Mouse (Mus musculus) liver, adult 2 months (tissue): ENCODE data around the gene Slco2a1. TPM values are rescaled to one million over a fixed set of nuclear protein-coding genes. Genes with fewer than 3 reads are reported as not detected.

Experiments used
- DNase-seq: peaks from one replicate; pipeline ENCODE4 v3.0.0-alpha.2; 2011; ENCODE audit warnings: low read depth, low spot score; ENCODE audit errors: extremely low read depth
- H3K27ac ChIP-seq: fragments of 200-500 bp; replicated peaks from 2 replicates; pipeline ENCODE4 v1.5.1; 2012; ENCODE audit warnings: low read depth, mild to moderate bottlenecking, control low read depth, inconsistent platforms, low read length; ENCODE audit not compliant: insufficient read depth
- H3K27me3 ChIP-seq: fragments of 200-500 bp; 2 replicates; pipeline ENCODE4 v1.6.1; 2012; ENCODE audit warnings: mild to moderate bottlenecking, moderate library complexity, low read length, inconsistent platforms; ENCODE audit not compliant: control insufficient read depth, insufficient read depth
- H3K36me3 ChIP-seq: fragments of 200-500 bp; 2 replicates; pipeline ENCODE4 v1.6.1; 2012; ENCODE audit warnings: low read length, inconsistent platforms; ENCODE audit not compliant: control insufficient read depth, insufficient read depth
- H3K4me1 ChIP-seq: fragments of 200-500 bp; 2 replicates; pipeline ENCODE4 v1.6.1; 2011; ENCODE audit warnings: low read length; ENCODE audit not compliant: control insufficient read depth, insufficient read depth
- H3K4me3 ChIP-seq: fragments of 200-500 bp; 2 replicates; pipeline ENCODE4 v1.5.1; 2011; ENCODE audit warnings: low read depth, mild to moderate bottlenecking, control low read depth, low read length, moderate library complexity; ENCODE audit not compliant: insufficient read depth
- H3K79me2 ChIP-seq: fragments of 200-500 bp; 2 replicates; pipeline ENCODE4 v1.6.1; 2012; ENCODE audit warnings: inconsistent platforms, mild to moderate bottlenecking, low read length, moderate library complexity; ENCODE audit not compliant: control insufficient read depth, insufficient read depth
- H3K9ac ChIP-seq: fragments of 200-500 bp; 2 replicates; pipeline ENCODE4 v1.6.1; 2012; ENCODE audit warnings: low read depth, mild to moderate bottlenecking, control low read depth, inconsistent platforms, low read length
- CTCF ChIP-seq: fragments of 200-500 bp; IDR thresholded peaks from 2 replicates; pipeline ENCODE4 v1.5.1; 2011; ENCODE audit warnings: low read depth, low read length, control low read depth
- POLR2A ChIP-seq: fragments of 200-500 bp; IDR thresholded peaks from 2 replicates; pipeline ENCODE4 v1.6.1; 2011; ENCODE audit warnings: low read length, control low read depth; ENCODE audit not compliant: insufficient read depth; ENCODE audit errors: extremely low read depth
- WGBS: fragments of 180-500 bp; shearing (Covaris S2); methylation state at CpG from one replicate; pipeline ENCODE4 v1.1.7; 2018; 5-methylcytosine and 5-hydroxymethylcytosine counted together
- polyA plus RNA-seq: library from polyadenylated mRNA; depleted of rRNA; stranded (reverse); fragments of >200 nt; gene quantifications from 2 replicates; pipeline ENCODE4 v1.2.3, GENCODE M21; 2012
- total RNA-seq: library from RNA; depleted of rRNA; stranded (reverse); fragments of >200 nt; gene quantifications from 2 replicates; pipeline ENCODE4 v1.2.3, GENCODE M21; 2014

The Slco2a1 gene
- total and polyA plus RNA-seq, 2 experiments = 8.9 to 55.5 TPM

DNA sequence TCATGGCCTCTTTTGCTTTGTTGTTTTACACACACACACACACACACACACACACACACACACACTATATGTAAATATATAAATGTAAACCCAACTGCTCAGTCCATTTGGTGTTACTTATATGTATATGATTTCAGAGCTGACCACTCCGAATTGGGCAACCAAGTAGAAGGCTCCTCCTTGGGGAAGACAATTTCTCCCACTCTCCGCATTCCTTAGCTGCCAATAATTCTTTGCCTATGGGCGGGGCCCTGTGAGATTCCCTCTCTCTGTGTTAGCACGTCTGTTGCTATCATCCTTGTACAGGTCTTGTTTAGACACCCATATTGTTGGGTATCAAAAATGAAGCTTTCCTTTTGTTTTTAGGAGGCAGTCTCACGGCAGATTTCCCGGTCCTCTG is 15.8 kb downstream of the Slco2a1 start:
- TF ChIP-seq POLR2A (no peak), CTCF (no peak)
- no peak overlapping the region for H3K27ac ChIP-seq
- no peaks in the 10 kb centered on the region for H3K27me3 ChIP-seq
- DNase-seq = no peak
- H3K4me3 ChIP-seq = no peak overlapping the region
- H3K4me1 ChIP-seq = peaks cover 8% of the 10 kb centered on the region
- H3K79me2 ChIP-seq = no peaks in the 10 kb centered on the region
- H3K9ac ChIP-seq = no peak overlapping the region
- WGBS = 89% methylated on average over 6 of the region's 6 CpGs
- no peaks in the 10 kb centered on the region for H3K36me3 ChIP-seq

GRCm38 (mm10) chr9:103007699-103008078 is 19.2 kb downstream of the Slco2a1 start:
- WGBS = 2% methylated on average over 15 of the region's 15 CpGs
- TF ChIP-seq CTCF (peak; percentile 10; the same call in 1 of the 2 replicates), POLR2A (0 out of 2 replicates have a peak, but pooled peaks have one; percentile 29)
- no peaks in the 10 kb centered on the region for H3K27me3 ChIP-seq
- peak; percentile 87 for DNase-seq
- peak overlapping the region; percentile 89 for H3K9ac ChIP-seq
- H3K36me3 ChIP-seq = no peaks in the 10 kb centered on the region
- H3K4me3 ChIP-seq = peak overlapping the region; percentile 72
- peaks cover 11% of the 10 kb centered on the region for H3K4me1 ChIP-seq
- peak overlapping the region; percentile 87 for H3K27ac ChIP-seq
- H3K79me2 ChIP-seq = peaks cover 8% of the 10 kb centered on the region; the same call in 1 of the 2 replicates

DNA sequence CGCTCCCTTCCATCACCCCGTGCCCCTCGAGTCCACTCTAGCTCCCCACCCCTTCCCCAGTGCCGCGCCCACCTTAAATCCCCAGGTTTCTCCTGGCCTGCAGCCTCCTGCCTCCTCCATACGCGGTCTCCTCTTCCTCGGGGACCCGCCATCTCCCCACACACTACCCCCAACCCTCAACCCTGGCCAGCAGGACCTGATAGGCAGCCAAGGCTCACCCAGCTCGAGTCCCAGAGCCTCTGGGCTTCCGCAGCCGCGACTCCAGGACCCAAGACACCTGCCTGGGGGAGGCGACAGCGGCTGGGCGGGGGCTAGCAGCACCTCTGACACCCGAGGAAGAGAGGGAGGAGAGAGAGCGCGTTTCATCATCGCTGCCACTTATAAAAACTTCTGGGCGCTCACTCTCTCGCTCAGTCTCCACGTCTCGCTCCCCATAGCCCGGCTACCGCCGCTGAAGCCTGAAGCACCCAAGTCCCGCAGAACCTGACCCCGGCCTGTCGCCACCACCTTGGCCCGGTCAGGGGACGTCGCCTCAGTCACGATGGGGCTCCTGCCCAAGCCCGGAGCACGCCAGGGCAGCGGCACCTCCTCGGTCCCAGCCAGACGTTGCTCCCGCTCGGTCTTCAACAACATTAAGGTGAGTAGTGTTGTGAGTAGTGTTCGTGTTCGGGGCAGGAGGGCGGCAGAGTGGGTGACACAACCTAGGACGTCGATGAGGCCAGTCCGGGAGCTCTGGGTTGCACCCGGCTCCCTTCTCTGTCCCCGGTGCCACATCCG is 19.8 kb downstream of the Slco2a1 start:
- H3K27me3 ChIP-seq = no peaks in the 10 kb centered on the region
- peaks cover 8% of the 10 kb centered on the region; the same call in 1 of the 2 replicates for H3K79me2 ChIP-seq
- H3K4me1 ChIP-seq = peaks cover 11% of the 10 kb centered on the region
- H3K4me3 ChIP-seq = peak overlapping the region; percentile 72
- peak overlapping the region; percentile 89 for H3K9ac ChIP-seq
- WGBS = 2% methylated on average over 50 of the region's 50 CpGs
- H3K27ac ChIP-seq = peak overlapping the region; percentile 87
- H3K36me3 ChIP-seq = no peaks in the 10 kb centered on the region
- DNase-seq = peak; percentile 75
- TF ChIP-seq CTCF = no peak
- TF ChIP-seq POLR2A = 0 out of 2 replicates have a peak, but pooled peaks have one; percentile 32

GRCm38 (mm10) chr9:103010161-103010560 is 21.6 kb downstream of the Slco2a1 start:
- H3K79me2 ChIP-seq = peaks cover 11% of the 10 kb centered on the region; the same call in 1 of the 2 replicates
- no peak overlapping the region for H3K27ac ChIP-seq
- TF ChIP-seq POLR2A (no peak), CTCF (no peak)
- WGBS = 72% methylated on average over 3 of the region's 3 CpGs
- peaks cover 11% of the 10 kb centered on the region for H3K4me1 ChIP-seq
- no peak overlapping the region for H3K9ac ChIP-seq
- H3K36me3 ChIP-seq = no peaks in the 10 kb centered on the region
- no peak for DNase-seq
- H3K4me3 ChIP-seq = no peak overlapping the region
- no peaks in the 10 kb centered on the region for H3K27me3 ChIP-seq

GRCm38 (mm10) chr9:103013366-103013765 is 24.9 kb downstream of the Slco2a1 start:
- Histone ChIP-seq H3K27me3 (no peaks in the 10 kb centered on the region), H3K27ac (no peak overlapping the region), H3K4me1 (peaks cover 7% of the 10 kb centered on the region; the same call in 1 of the 2 replicates), H3K4me3 (no peak overlapping the region), H3K9ac (no peak overlapping the region), H3K36me3 (no peaks in the 10 kb centered on the region), H3K79me2 (peaks cover 28% of the 10 kb centered on the region; the same call in 1 of the 2 replicates)
- TF ChIP-seq POLR2A (no peak), CTCF (peak; percentile 80)
- 25% methylated on average over 5 of the region's 5 CpGs for WGBS
- no peak for DNase-seq

- 79% methylated on average over 12 of the region's 12 CpGs for WGBS
- no peak overlapping the region for H3K9ac ChIP-seq
- H3K4me1 ChIP-seq = 0 out of 2 replicates have a peak, but pooled peaks cover 3% of the 10 kb centered on the region
- H3K79me2 ChIP-seq = peaks cover 28% of the 10 kb centered on the region; the same call in 1 of the 2 replicates
- TF ChIP-seq POLR2A (no peak), CTCF (no peak)
- no peak overlapping the region for H3K27ac ChIP-seq
- no peak for DNase-seq
- H3K4me3 ChIP-seq = no peak overlapping the region
- no peaks in the 10 kb centered on the region for H3K36me3 ChIP-seq
- no peaks in the 10 kb centered on the region for H3K27me3 ChIP-seq
These were observed 26.2 kb downstream of the Slco2a1 start for GRCm38 (mm10) chr9:103014686-103015085.
